Comparison of ENCODE assay signal across 18 mouse cellular contexts in the genomic region with DNA sequence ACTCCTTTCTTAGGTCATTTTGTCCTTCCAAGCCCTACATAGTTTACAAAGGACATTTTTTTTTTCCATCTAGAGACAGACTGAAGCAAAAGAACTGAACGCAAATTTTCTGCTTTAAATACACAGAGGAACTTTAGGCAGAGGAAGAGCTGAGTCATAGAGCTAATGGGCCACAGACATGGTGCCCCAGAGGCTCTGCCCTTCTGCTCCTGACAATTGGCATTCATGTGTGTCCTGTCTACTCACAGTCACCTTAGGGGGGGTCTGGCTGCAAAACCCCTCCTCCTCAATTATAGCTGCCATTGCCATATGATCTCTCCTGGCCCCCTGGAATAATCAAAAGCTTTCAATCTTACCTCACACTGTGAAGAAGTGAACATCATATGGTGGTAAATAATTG.
DNase-seq lines count a peak whose midpoint lies in the region; ATAC-seq lines count a peak whose summit lies in the region.
"Had no signal": no experiment of that assay in that cellular context is flagged by ENCODE, and none has a peak within 500 bp of the region (broad histone marks: within the 10 kb centered on the region; RNA-seq: fewer than 3 reads in every experiment).

No protein-coding gene starts in this region.

- ATAC-seq in midbrain, embryonic 12.5 days (ENCODE audit: low FRiP score, low read depth): peak; percentile 66; the same call in 1 of the 2 replicates
- ATAC-seq in midbrain, embryonic 16.5 days: no peak
- ATAC-seq in hindbrain, embryonic 14.5 days (ENCODE audit: low FRiP score): 0 out of 2 replicates have a peak, but pooled peaks have one; percentile 37
- ATAC-seq: intestine, embryonic 15.5 days had no signal

- H3K9me3 ChIP-seq in midbrain, embryonic 12.5 days: no peaks in the 10 kb centered on the region
- H3K9me3 ChIP-seq in midbrain, embryonic 16.5 days (replicated peaks; ENCODE audit: control insufficient read depth, low read length, poor library complexity, severe bottlenecking): no peaks in the 10 kb centered on the region
- H3K9me3 ChIP-seq in embryonic facial prominence, embryonic 10.5 days: no peaks in the 10 kb centered on the region
- H3K9me3 ChIP-seq in hindbrain, embryonic 14.5 days (ENCODE audit: control insufficient read depth, low read length): no peaks in the 10 kb centered on the region
- H3K9me3 ChIP-seq: intestine, embryonic 15.5 days had no signal

- no peaks in the 10 kb centered on the region for H3K27me3 ChIP-seq in midbrain, embryonic 12.5 days
- no peaks in the 10 kb centered on the region for H3K27me3 ChIP-seq in midbrain, embryonic 16.5 days (ENCODE audit: control insufficient read depth, insufficient read depth, low read depth, low read length)
- no peaks in the 10 kb centered on the region for H3K27me3 ChIP-seq in embryonic facial prominence, embryonic 10.5 days (replicated peaks; ENCODE audit: low read depth, poor library complexity, severe bottlenecking)
- H3K27me3 ChIP-seq in hindbrain, embryonic 14.5 days (ENCODE audit: control insufficient read depth, insufficient read depth, low read length): no peaks in the 10 kb centered on the region
- H3K27me3 ChIP-seq: intestine, embryonic 15.5 days had no signal

- no peak overlapping the region for H3K4me2 ChIP-seq in midbrain, embryonic 12.5 days (replicated peaks)
- H3K4me2 ChIP-seq in midbrain, embryonic 16.5 days (ENCODE audit: low read length): no peak overlapping the region
- no peak overlapping the region for H3K4me2 ChIP-seq in hindbrain, embryonic 14.5 days (replicated peaks)
- H3K4me2 ChIP-seq: intestine, embryonic 15.5 days had no signal

- H3K27ac ChIP-seq in midbrain, embryonic 12.5 days (replicated peaks): no peak overlapping the region
- no peak overlapping the region for H3K27ac ChIP-seq in midbrain, embryonic 16.5 days (ENCODE audit: low read length)
- H3K27ac ChIP-seq in embryonic facial prominence, embryonic 10.5 days (replicated peaks): no peak overlapping the region
- H3K27ac ChIP-seq in hindbrain, embryonic 14.5 days: no peak overlapping the region
- H3K27ac ChIP-seq: intestine, embryonic 15.5 days had no signal

- 23% methylated on average over 1 of the region's 1 CpGs for WGBS in midbrain, embryonic 12.5 days
- WGBS in midbrain, embryonic 16.5 days: 13% methylated on average over 1 of the region's 1 CpGs
- 21% methylated on average over 1 of the region's 1 CpGs for WGBS in embryonic facial prominence, embryonic 10.5 days
- 9% methylated on average over 1 of the region's 1 CpGs for WGBS in hindbrain, embryonic 14.5 days

- intact Hi-C loops in heart, postnatal 10 days (cut with DNase I): no loop called here

- H3K36me3 ChIP-seq in midbrain, embryonic 12.5 days: no peaks in the 10 kb centered on the region
- H3K36me3 ChIP-seq in midbrain, embryonic 16.5 days (ENCODE audit: control insufficient read depth, insufficient read depth, low read length): no peaks in the 10 kb centered on the region
- no peaks in the 10 kb centered on the region for H3K36me3 ChIP-seq in embryonic facial prominence, embryonic 10.5 days (replicated peaks)
- no peaks in the 10 kb centered on the region for H3K36me3 ChIP-seq in hindbrain, embryonic 14.5 days (replicated peaks; ENCODE audit: control insufficient read depth, insufficient read depth)
- H3K36me3 ChIP-seq: intestine, embryonic 15.5 days had no signal

- peak; percentile 27 to 50 for DNase-seq in cerebellum, postnatal 10 days
- DNase-seq in cerebellum, adult 9-10 months: no peak
- peak; percentile 30 for DNase-seq in embryonic facial prominence, embryonic 10.5 days (ENCODE audit: low spot score)
- no peak for DNase-seq in hindbrain, embryonic 14.5 days (ENCODE audit: low spot score)
- DNase-seq in heart, postnatal 10 days: no peak
- DNase-seq in thymus, postnatal 25 days: no peak
- DNase-seq: adrenal gland, postnatal 25 days; cerebellum, adult 9-11 months; gastrocnemius, postnatal 36 days; heart, postnatal 4 days; kidney, adult 8-10 months; kidney, postnatal 10 days; right cerebral cortex, adult 18-20 months; right cerebral cortex, postnatal 4 days; thymus, postnatal 36 days had no signal

- H3K4me3 ChIP-seq in midbrain, embryonic 12.5 days: no peak overlapping the region
- no peak overlapping the region for H3K4me3 ChIP-seq in midbrain, embryonic 16.5 days (ENCODE audit: low read depth, low read length)
- no peak overlapping the region for H3K4me3 ChIP-seq in embryonic facial prominence, embryonic 10.5 days
- no peak overlapping the region for H3K4me3 ChIP-seq in hindbrain, embryonic 14.5 days (replicated peaks; ENCODE audit: low read length)
- H3K4me3 ChIP-seq: intestine, embryonic 15.5 days had no signal

- H3K9ac ChIP-seq in midbrain, embryonic 12.5 days (replicated peaks): no peak overlapping the region
- H3K9ac ChIP-seq in midbrain, embryonic 16.5 days (ENCODE audit: low read depth, low read length): no peak overlapping the region
- H3K9ac ChIP-seq in hindbrain, embryonic 14.5 days: no peak overlapping the region
- H3K9ac ChIP-seq: intestine, embryonic 15.5 days had no signal

- peaks cover 6% of the 10 kb centered on the region; the same call in 1 of the 2 replicates for H3K4me1 ChIP-seq in midbrain, embryonic 12.5 days
- no peaks in the 10 kb centered on the region; the same call in none of the 2 replicates for H3K4me1 ChIP-seq in midbrain, embryonic 16.5 days (ENCODE audit: control insufficient read depth, insufficient read depth, low read length)
- H3K4me1 ChIP-seq in embryonic facial prominence, embryonic 10.5 days: peaks cover 9% of the 10 kb centered on the region
- H3K4me1 ChIP-seq in hindbrain, embryonic 14.5 days (replicated peaks; ENCODE audit: control insufficient read depth, insufficient read depth, low read length): peaks cover 10% of the 10 kb centered on the region; the same call in 1 of the 2 replicates
- H3K4me1 ChIP-seq: intestine, embryonic 15.5 days had no signal

Comparison
In these comparisons a context has a peak if more than half of its experiments do, and no peak if none do; other contexts are left out.
1. DNase-seq: peak in cerebellum, postnatal 10 days (2 of 2) and embryonic facial prominence, embryonic 10.5 days (single experiment); none in cerebellum, adult 9-10 months (single experiment), hindbrain, embryonic 14.5 days (single experiment), heart, postnatal 10 days (0 of 2) and thymus, postnatal 25 days (single experiment).